Mouse (Mus musculus) lung, adult 18-20 months (tissue): ENCODE measurements at regions not wholly inside any gene's neighbourhood (a gene's known extent, or its start where the extent isn't known, plus 50 kb on each side); places are given as distances from the start of the nearest gene placed in this dataset.
A peak's percentile ranks its signal among the peaks of the same experiment; 100 is the strongest.

Source experiments
- DNase-seq, 2 experiments: peaks; one replicate each; pipeline ENCODE4 v3.0.0; 2022; ENCODE audit warnings: mixed read lengths in 2 of 2

GRCm38 (mm10) chr3:38034138-38034537 lies 309.8 kb upstream of the Gm5148 start:
- DNase-seq = peak in 1 of 2 experiments; percentile 25

DNA sequence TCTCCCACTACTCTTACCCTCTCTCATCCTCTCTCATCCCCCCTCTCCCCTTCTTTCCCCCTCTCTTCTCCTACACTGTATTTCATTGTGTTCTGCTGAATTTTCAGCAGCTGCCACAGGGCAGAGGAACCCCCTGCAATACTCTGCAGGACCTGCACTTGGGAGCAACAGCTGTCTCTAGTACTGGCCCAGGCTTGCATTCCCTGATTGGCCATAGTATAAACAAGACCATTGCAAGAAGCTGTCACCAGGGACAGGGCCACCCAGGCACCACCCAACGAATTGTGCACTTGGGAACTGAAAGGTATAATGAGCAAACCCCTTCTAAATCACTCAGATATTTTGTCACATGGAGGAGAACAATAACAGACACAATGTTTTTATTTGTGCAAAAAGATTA lies 290.5 kb upstream of the Gm5148 start:
- DNase-seq = no peak

DNA sequence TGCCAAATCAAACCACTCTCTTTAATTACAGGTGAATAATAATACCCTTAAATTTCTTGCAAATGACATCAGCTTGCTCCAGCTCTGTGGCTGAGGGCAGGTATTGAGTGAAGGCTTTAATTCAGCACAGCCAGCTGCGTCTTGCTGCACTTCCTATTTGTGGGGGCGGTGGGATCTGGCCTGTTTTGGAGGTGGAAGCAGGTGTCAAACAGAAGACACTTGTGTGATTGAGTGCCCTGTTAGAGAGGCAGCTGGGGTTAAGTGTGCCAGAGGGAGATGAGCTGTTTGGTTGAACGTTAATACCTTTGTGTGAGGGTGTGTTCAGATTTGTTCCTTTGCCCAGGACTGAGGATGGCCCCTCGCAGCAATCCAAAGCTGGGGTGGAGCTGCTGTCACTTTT lies 284.9 kb upstream of the Gm5148 start:
- no peak for DNase-seq

DNA sequence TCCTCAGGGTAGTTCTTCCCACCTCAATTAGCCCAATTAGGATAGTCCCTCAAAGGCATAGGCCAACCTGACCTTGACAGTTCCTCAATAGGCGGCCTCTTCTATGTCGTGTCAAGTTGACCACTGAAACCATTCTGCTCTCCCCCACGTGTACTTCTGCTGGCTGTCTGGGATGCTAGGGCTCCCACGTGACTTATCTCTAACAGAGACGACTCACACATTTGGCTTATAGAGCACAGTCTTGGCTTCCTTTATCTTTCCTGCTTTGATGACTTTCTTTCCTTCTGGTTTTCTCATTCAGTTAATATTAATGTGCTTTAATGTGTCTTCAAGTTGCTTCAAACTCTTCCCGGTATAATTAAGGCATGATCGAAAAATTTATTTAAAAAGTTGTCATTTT lies 284.0 kb upstream of the Gm5148 start:
- DNase-seq = no peak

DNA sequence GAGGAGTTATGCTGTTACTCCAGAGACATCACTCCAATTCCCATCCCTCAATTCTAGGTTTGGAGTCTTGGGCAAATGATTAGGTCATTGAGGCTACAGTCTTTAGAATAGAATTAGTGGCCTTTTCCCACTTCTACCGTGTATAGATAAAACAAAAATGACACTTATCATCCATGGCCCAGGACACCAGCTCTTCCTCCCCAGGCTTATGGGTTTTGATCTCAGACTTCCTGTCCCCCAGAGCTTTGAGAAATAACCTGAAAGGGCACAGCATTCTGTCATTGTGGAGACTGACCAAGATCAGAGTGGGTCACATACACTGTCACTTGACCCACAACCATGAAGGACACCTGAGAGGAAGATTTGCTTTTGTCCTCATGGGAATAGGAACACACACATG lies 283.3 kb upstream of the Gm5148 start:
- DNase-seq = no peak

DNA sequence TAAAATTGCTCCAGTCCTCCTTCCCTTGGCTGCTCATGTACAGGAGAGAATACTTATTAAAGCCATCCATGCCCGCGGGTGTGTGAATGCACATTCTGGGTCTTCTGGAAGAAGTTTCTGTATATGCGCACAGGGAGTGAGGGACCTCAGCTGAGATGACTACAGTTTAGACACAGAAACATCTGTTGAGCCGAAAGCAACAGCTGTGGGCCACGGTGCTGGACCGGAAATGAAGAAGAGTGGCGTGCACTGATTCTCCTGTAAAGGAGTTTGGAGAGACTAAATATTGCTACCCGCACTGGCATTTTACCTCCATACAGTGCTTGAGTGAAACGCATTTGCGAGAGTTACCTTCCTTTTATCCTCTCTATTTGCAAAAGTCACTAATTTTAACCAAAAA lies 278.0 kb upstream of the Gm5148 start:
- no peak for DNase-seq

GRCm38 (mm10) chr3:37999779-38000178 lies 275.5 kb upstream of the Gm5148 start:
- no peak for DNase-seq

- DNase-seq = no peak
Measured at GRCm38 (mm10) chr3:37997998-37998397, 273.7 kb upstream of the Gm5148 start.

- no peak for DNase-seq
Measured at GRCm38 (mm10) chr3:37989992-37990391, 265.7 kb upstream of the Gm5148 start.

- no peak for DNase-seq
Measured at GRCm38 (mm10) chr3:37987775-37988505, 263.6 kb upstream of the Gm5148 start.

DNA sequence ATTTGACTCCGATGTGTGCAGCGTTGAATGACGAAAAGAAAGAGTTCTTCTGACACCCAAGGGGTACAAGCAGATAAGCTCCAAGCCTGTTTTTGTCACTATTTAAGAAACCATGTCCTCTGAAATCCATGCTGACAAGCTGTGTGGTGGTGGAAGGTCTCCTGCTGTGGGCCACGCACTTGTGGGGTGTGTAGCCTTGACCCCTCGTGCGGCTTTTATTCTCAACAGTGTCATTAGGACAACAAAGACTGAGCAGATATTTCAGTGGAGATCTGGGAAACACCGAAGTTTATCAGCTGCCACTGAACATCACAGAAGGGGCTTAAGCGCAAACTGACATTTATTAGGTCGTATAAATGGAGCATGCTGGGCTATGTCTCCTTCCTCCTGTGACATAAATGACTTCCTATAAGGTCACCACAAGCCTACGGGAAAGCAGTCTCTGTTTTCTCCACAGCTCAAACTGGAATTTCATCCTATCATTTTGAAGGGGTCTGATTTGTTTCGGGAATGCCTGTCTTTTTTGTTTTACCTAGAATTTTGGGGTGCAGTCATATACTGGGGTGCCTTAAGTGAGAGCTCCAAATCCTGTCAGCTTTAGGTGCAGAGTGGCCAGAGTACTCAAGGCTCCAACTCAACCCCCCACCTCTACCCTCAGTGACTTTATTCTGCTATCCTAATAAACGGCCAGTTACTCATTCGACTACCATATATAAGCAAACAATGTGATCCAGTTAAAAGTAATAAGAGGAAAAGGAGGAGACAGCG lies 262.9 kb upstream of the Gm5148 start:
- DNase-seq = no peak

GRCm38 (mm10) chr3:37984706-37985105 lies 260.4 kb upstream of the Gm5148 start:
- DNase-seq = no peak

DNA sequence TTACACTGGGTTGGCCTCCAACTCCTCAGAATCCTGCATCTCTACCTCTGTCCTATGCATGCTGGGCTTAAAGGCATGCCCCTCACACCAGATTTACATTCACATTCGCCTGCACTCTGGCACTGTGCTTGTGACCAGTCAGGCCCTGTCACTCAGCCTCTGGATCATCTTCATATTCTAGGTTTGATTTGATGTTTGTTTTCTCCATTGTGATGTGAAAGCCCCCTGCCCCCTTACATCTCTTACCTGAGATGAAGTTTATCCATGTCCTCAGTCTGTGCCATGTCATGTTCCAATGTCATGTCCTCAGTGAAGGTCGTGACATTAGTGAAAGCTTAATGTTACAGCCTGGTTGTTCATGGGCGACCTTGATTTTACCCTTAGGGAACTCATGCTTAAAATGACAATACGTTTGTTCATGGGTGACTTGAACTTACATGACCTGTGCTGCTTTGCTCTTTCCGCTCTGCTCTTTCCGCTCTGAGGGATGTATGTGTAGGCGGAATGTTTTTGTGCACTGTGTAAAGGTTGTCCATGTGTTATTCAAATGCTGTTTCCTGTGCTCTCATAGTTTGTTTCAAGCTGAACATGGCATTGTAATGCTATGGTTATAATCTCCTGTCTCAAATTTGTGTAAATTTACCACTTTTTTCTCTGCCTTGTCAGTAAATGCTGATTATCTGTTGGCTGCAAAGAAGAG lies 257.3 kb upstream of the Gm5148 start:
- DNase-seq = no peak

GRCm38 (mm10) chr3:37979871-37980270 lies 255.6 kb upstream of the Gm5148 start:
- DNase-seq = no peak

DNA sequence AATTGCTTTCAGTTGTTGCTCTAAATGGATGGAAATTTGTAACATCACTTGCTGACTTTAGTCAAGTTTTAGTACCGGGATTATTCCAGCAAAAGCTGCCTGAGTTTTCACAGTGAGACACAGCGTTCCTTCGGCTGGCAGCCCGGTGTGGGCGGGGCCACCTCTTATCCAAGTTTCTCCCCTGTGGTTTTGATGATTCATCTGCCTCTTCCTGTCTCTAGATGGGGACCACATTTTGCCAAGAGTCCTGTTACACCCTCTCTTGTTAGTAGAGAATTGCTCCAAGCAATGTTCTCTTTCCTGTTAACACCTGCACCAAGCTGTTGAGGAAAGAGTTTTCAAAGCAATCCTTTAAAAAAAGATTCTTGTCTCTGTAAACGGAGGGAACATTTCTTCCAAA lies 254.2 kb upstream of the Gm5148 start:
- peak; percentile 82 to 90 for DNase-seq

- peak in 1 of 2 experiments; percentile 7 for DNase-seq
Measured at GRCm38 (mm10) chr3:37977453-37977852, 253.2 kb upstream of the Gm5148 start.

- peak; percentile 64 to 79 for DNase-seq
Measured at GRCm38 (mm10) chr3:37976566-37976965, 252.3 kb upstream of the Gm5148 start.

DNA sequence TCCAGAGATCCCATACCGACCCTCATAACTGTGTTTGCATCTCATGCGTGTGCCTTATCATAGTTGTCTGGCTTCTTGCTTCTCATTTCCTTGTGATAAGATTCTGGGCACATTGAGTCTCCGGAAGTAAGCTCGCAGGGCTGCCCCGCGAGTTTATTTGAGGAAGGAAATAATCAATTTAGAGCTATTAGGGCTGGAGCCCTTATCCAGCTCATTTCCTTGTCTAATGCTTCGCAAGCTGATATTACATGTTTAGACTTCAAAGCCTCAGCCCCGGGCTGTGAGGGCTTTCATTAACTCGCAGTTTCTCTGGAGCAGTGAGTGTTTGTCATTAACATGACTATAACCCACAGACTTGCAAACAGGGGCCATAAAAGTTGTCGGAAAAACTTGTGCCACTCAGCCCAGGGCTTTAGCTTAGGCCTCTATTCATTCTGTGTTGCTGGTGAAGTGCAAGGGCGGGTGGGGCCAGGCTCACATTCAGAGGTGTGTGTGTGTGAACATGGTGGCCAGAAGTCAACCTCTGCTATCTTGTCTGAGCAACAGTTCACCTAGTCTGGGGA lies 251.0 kb upstream of the Gm5148 start:
- DNase-seq = peak; percentile 18 to 53

DNA sequence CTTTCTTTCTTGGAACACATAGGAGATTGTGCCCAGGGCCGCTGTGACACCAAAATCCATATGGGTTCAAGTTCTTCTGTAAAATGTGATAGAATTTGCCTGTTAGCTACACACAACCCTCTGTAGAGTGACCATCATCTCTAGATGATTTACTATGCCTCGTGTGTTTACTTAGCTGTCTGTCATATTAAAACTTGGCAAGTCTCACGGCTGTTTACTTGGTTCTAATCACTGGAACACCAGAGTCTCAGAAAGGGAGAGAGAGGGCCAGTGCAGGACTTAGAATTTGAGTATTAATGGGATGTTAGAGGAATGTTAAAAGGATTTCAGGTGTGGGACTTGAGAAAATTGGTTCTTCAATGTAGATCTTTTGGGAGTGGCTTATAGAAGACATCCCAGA lies 248.6 kb upstream of the Gm5148 start:
- DNase-seq = no peak

- DNase-seq = no peak
Measured at GRCm38 (mm10) chr3:37971240-37971639, 246.9 kb upstream of the Gm5148 start.

DNA sequence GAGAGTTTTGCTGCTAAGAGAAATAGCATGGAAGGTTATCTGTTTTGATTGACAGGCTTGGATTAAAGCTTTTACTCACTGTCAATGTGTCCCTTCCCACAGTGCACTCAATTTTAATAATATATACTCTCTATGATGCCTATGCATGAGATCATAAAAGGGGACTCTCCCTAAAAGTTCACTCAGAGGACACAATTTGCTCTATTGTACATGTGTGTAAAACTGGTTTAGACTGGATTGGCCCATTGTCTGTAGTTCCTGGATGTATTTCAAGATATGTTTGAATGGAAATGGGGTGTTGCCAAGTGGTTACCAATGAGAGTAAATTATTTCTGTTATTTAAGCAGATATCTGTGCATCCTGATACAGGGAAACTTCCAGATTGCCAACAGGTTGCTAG lies 244.4 kb upstream of the Gm5148 start:
- no peak for DNase-seq

DNA sequence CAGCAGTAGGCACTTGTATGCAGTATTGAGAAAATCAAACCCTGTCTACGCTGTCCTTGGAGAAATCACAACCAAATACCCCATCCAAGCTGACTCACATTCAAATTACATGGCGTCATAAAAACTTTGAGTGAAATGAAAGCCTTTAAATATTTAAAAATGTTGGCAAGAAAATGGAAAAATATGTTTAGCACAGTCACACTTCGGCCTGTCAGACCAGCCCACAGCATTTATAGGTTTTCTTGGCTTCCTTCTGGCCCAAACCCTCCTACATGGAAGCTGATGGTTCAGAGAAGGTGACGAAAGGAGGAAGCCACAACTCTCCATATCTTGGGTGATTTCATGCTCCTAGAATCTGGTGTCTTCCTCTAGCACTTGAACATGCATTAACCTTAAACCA lies 240.9 kb upstream of the Gm5148 start:
- DNase-seq = no peak

- no peak for DNase-seq
Measured at GRCm38 (mm10) chr3:37964083-37964482, 239.8 kb upstream of the Gm5148 start.
